Mouse (Mus musculus) left cerebral cortex, adult 2 months (tissue): ENCODE data around the gene Tbata. TPM values are rescaled to one million over a fixed set of nuclear protein-coding genes. Genes with fewer than 3 reads are reported as not detected.

Source experiments
- DNase-seq, 2 experiments: peaks; one replicate each; pipeline ENCODE4 v3.0.0; 2021 to 2022; ENCODE audit warnings: low spot score in 2 of 2, mixed read lengths in 1 of 2; ENCODE audit errors: extremely low spot score in 1 of 2
- H3K27ac ChIP-seq: fragments of 200-600 bp; 2 replicates; pipeline ENCODE4 v1.8.1; 2022
- H3K4me3 ChIP-seq: fragments of 200-600 bp; 2 replicates; pipeline ENCODE4 v1.8.1; 2022
- CTCF ChIP-seq: fragments of 200-600 bp; IDR thresholded peaks from 2 replicates; pipeline ENCODE4 v1.8.1; 2022; ENCODE audit warnings: antibody characterized with exemption, mild to moderate bottlenecking, moderate library complexity
- intact Hi-C: fragments of 180-260 bp; cut with DNase I; formaldehyde crosslinking; loops from one replicate; pipeline ENCODE4 v1.15.1; 2025
- total RNA-seq, 2 experiments: library from RNA; stranded (reverse); gene quantifications; 2 replicates each; pipeline ENCODE4 v1.2.3; 2021

Tbata gene
- total RNA-seq, 2 experiments from 2014 or later: 0.54 to 1.3 TPM

DNA sequence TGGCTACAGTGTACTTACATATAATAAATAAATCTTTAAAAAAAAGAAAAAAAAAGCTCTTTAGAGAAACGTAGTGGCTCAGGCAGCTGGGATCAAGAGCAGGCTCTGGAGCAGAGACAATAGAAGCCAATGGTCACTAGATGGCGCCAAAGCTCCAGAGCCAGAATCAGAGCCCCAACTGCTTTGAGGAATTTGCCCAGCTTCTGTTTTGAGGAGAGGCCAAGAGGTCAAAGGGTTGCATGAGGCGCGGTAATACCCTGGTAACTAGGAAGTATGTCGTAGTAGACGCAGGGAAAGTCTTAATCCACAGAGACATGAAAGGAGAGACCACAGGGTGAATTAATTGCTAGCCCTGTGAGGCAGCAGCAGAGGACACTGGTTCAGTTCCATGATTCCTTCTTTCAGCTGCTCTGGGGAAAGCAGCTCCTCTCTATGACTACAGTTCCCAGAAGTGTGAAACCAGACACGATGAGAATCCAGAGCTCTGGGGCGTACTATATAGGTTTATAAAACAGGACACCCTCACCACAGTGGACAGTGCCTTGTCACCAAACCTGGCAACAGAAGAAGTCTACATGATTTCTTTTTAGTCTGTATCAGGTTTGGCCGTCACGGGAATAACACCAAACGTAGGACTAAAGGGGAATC, 27.9 kb downstream of the Tbata start:
- intact Hi-C loops: loop anchor here (1.0 to 10.0 kb wide), 4 partner anchors 137 to 455 kb away; no protein-coding TSS in a partner anchor
- Histone ChIP-seq H3K27ac (no peak overlapping the region), H3K4me3 (no peak overlapping the region)
- peak; percentile 98 for TF ChIP-seq CTCF
- peak; percentile 59 to 65 for DNase-seq

DNA sequence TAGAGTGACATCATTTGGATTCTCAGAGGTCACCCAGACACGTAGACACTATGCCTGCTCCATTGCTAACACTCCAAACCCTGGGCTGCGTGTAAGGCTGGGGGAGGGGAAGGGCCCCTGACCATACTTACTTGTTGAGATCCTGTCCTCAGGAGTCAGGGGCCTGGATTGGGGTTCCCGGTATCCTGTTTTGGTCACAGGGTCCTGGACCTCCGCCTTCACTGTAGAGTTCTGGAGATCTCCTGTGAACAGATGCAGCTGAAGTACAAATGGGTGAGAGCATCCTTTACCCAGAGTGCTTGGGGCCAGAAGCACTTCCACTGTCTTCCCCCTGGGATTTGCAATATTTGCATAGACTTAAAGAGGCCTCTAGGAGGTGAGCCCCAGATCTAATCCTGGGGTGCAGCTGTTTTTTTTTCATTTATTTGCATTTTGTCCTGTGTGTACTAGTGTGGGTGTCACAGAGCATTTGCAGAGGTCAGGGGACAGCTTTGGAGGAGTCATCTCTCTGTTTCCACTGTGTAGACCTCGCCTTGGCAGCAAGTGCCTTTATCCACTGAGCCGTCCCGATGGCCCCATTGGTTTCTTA, 28.6 kb downstream of the Tbata start:
- no peak for DNase-seq
- intact Hi-C loops: loop anchor here (5.0 kb wide), 1 partner anchor 197 kb away; no protein-coding TSS in a partner anchor
- Histone ChIP-seq H3K27ac (no peak overlapping the region), H3K4me3 (no peak overlapping the region)
- TF ChIP-seq CTCF: no peak

DNA sequence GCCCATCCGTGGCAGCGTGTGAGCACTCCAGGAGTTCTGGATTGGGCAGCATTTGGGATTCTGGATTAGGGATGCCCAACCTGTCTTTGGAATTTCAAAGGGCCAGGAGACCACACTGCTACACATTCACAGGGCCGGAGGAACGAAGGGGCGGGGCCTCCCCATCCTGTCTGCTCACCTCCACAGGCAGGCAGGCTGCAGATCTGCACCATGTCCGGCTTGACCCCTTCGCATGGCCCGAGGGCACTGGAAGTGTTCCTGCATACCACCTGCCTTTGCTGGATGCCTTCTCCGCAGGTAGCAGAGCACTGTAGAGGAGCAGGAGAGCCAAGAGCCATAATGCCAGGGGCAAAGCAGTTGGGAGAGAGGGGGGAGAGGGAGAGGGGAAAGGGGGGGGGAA, 29.2 kb downstream of the Tbata start:
- no peak for DNase-seq
- Histone ChIP-seq H3K4me3 (no peak overlapping the region), H3K27ac (no peak overlapping the region)
- TF ChIP-seq CTCF: no peak
- intact Hi-C loops: loop anchor here (5.0 kb wide), 1 partner anchor 196 kb away; no protein-coding TSS in a partner anchor

DNA sequence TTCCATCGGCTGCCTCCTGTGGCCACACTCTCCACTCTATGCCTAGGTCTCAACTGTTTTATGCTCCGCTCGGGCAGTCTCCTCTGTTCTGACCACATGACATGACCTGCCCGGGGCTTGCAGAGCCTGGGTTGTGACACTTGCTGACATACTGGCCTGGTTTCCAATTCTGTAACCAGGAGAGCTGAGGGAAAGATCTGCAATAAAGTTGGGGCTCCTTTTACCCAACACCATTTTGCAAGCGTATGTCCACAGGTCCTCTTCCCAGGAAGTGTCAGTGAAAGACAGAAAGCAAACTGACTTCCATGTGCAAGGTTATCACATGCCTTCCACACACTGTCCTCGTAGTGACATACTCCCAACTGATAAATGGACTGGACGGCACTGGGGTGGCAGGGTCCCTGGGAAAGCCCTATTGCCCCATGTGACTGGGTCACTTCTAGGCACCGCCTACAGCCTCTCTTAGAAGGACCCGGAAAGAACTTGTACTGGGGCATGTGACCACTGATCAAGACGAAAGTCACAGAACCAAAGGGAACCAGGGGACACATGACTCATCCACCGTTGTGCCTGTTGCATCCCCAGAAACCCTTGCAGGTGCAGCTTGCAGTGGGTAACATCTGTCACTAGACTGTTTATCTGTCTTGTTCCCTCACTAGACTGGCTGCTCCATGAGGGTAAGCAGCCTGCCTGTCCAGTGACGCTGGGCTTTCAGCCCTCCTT, 30.0 kb downstream of the Tbata start:
- no peak for DNase-seq
- intact Hi-C loops: loop anchor here (5.0 kb wide), 1 partner anchor 196 kb away; no protein-coding TSS in a partner anchor
- Histone ChIP-seq H3K4me3 (no peak overlapping the region), H3K27ac (no peak overlapping the region)
- no peak for TF ChIP-seq CTCF

DNA sequence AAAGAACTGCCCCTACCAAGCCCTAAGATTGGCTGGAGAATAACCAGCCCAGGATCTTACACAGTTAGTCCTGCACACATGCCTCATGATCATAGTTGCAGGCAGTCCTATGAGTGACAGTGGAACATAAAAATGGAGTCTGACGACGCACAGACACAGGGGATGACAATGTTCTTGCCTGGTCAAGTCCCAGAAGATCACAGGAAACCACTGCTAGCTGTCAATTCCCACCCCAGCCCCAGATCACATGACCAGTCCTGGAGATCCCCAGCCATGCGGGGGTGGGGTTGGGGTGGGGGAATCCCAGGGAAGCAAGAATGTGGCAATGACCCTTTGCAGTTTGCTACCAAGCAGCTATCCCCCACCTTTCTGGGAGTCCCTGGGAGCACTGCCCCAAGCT, 32.2 kb downstream of the Tbata start:
- no peak for DNase-seq
- TF ChIP-seq CTCF: no peak
- Histone ChIP-seq H3K4me3 (no peak overlapping the region), H3K27ac (no peak overlapping the region)
- intact Hi-C loops: loop anchor here (5.0 kb wide), 1 partner anchor 193 kb away; no protein-coding TSS in a partner anchor

DNA sequence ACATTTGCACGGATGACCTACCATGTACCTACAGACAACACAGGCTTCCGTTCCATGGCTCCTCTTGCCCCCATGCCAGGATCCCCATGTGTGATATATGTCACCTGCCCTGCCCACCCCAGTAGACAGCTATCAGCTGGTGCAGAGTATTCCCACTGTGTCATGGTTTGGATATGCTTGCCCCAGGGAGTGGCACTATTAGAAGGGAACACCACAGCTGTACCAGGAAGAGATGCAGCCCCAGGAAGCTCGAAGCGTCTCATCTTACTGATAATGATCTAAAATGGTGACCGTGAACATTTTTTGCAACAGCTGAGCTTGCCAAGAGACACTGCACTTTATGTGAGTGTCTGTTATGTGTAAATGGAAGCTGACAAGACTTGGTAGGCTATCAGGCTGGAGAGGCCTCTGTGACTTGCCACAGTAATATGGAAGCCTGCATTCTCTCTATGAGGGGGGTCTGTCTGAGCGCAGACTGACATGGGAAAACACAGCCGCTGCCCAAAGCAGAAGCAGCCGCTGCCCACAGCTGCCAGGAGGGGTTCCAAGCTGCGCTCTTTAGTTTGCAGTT, 36.4 kb downstream of the Tbata start:
- Histone ChIP-seq H3K4me3 (no peak overlapping the region), H3K27ac (no peak overlapping the region)
- intact Hi-C loops: no loop called here
- TF ChIP-seq CTCF: no peak
- DNase-seq: no peak

DNA sequence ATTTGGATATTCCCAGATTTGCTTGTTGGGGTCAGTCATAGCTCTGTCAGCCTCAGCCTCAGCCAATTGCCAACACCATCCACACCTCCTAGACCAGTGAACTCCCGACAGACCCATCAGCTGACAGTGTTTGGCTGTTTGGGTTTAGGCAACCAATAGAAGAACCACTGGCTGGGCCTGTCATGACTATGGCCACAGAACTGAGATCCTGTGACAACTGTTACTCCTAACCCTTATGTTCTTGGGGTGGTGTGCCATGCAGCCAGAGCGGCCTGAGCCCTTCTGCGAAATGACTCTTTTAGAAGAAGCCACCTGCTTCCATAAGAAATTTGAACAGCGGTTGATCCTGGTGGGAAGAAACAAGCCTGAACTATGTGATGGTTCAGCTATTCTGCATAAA, 39.4 kb downstream of the Tbata start:
- no peak for TF ChIP-seq CTCF
- intact Hi-C loops: loop anchor here (5.0 kb wide), 1 partner anchor 61 kb away; the partner anchor contains the start of gene Adamts14
- no peak for DNase-seq
- Histone ChIP-seq H3K27ac (no peak overlapping the region), H3K4me3 (no peak overlapping the region)

DNA sequence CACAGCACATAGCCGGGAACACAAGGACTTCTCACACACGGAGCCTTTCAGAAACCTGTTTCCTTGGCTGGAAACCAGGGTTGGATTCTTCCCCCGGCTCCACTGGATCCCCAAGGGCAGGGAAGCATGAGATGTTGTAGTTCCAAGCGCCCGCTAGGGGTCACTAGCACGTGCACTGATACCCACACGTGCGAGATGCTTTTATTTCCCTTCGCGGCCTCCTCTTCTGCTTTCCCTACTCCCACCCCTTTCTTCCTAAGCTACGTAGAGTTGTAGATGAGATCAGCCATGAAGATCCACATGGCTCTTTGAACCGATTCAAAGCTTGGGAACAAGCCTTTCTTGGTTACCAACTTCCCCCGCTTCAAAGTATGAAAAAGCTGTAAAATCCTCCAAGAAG, 40.0 kb downstream of the Tbata start:
- peak; percentile 82 for TF ChIP-seq CTCF
- Histone ChIP-seq H3K27ac (no peak overlapping the region), H3K4me3 (no peak overlapping the region)
- DNase-seq: peak; percentile 39 to 45
- intact Hi-C loops: loop anchor here (5.0 kb wide), 1 partner anchor 61 kb away; the partner anchor contains the start of gene Adamts14

DNA sequence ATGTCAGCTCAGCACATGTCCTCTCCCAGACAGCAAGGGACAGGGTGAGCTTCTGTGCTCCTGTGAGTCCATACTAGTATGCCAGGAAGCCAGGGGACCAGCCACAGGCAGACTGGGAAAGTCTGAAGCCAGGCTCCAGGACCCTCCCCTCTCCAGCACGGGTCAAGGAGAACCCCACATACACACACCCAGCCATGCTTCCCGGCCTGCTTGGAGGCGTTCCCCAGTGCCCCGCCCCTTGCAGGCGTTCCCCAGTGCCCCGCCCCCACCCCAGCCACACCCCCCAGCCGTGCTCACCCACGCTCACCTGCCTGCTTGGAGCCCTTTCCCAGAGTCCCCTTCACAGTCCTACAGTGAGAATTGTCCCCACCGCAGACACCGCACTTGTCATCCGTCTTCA, 41.1 kb downstream of the Tbata start:
- no peak for TF ChIP-seq CTCF
- Histone ChIP-seq H3K4me3 (no peak overlapping the region), H3K27ac (no peak overlapping the region)
- no peak for DNase-seq
- intact Hi-C loops: loop anchor here (5.0 kb wide), 1 partner anchor 59 kb away; the partner anchor contains the start of gene Adamts14

DNA sequence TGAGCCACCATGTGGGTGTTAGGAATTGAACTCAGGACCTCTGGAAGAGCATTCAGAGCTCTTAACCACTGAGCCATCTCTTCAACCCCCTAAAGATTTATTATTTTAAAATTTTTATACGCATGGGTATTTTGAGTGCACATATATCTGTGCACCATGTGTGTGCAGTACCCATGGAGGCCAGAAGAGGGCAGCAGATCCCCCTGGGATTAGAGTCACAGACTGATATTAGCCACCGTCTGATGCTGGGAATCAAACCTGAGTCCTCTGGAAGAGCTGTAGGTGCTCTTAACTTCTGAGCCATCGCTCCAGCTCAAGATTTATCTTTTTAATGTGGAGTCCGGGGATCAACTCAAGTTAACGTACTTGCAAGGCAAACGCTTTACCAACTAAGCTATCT, 43.9 kb downstream of the Tbata start:
- no peak overlapping the region for H3K27ac ChIP-seq
- peak; percentile 48 for TF ChIP-seq CTCF
- no peak for DNase-seq
- H3K4me3 ChIP-seq: no peak overlapping the region
- intact Hi-C loops: no loop called here

DNA sequence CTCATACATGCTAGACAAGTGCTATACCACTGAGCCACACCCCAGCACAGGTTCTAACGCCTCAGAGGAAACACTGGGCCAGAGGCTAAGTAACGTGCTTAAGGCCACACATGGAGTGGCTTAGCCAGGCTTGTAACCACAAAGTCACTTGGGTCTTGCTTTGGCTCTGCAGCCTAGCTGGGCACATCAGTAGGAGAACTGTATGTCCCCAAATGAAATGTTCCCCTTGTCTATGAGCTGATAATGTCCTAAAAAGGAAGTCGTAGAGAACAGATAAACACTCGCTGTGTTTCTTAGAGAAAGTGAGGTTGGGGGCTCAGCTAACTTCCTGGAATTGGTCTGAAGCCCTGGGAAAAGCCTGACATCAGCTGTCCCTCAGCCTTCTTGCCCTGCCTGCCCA, 44.4 kb downstream of the Tbata start:
- intact Hi-C loops: no loop called here
- Histone ChIP-seq H3K4me3 (no peak overlapping the region), H3K27ac (no peak overlapping the region)
- TF ChIP-seq CTCF: no peak
- no peak for DNase-seq

DNA sequence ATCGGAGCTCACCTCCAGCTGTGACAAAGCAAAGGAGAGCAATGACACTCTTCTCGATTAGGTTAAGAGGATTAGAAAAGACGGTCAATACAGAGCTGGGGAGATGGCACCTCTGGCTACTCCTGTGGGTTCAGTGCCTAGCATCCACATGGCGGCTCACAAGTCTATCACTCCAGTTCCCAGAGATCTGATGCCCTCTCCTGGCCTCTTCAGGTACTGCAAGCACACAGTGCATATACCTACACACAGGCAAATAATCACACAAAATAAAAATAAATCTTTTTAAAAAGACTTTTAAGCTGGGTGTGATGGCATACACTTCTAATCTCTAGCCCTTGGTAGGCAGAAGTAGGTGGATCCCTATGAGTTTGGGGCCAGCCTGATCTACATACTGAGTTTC, 47.6 kb downstream of the Tbata start:
- DNase-seq: no peak
- intact Hi-C loops: no loop called here
- no peak; the same call in 1 of the 2 replicates for TF ChIP-seq CTCF
- H3K27ac ChIP-seq: no peak overlapping the region
- H3K4me3 ChIP-seq: no peak overlapping the region
